Mouse (Mus musculus): ENCODE measurements around the gene Fv1. TPM values are rescaled to one million over a fixed set of nuclear protein-coding genes. Genes with fewer than 3 reads are reported as not detected.

The Fv1 gene
- polyA plus RNA-seq (2014; fragmentation: Illumina TruSeq; extraction: RNeasy Lipid Tissue Mini Kit (QIAGEN cat#74804); ENCODE audit: low read depth, low replicate concordance) = 27.3 TPM

GRCm38 (mm10) chr4:147868450-147869031 lies at the start of gene Fv1, which contains the start of gene Miip:
Gene Fv1 (plus strand): TSS chr4:147868979.
Gene Miip (minus strand): TSS chr4:147868816.

GRCm38 (mm10) chr4:147847614-147848583 lies 20.9 kb upstream of the Fv1 start, which contains the start of gene Zfp933:
Gene Zfp933 (minus strand): TSS chr4:147848366.

GRCm38 (mm10) chr4:147904313-147905089 lies 35.7 kb downstream of the Fv1 start, which contains the start of gene Mfn2:
Gene Mfn2 (minus strand): TSS chr4:147904704.

Other genes with a start within 250 kb of the Fv1 start
- 7.9 TPM for gene Zfp979, start 226.5 kb upstream of the Fv1 start, polyA plus RNA-seq (2014; fragmentation: Illumina TruSeq; extraction: RNeasy Lipid Tissue Mini Kit (QIAGEN cat#74804); ENCODE audit: low read depth, low replicate concordance)
- not detected for gene Zfp534, start 166.4 kb upstream of the Fv1 start, polyA plus RNA-seq (2014; fragmentation: Illumina TruSeq; extraction: RNeasy Lipid Tissue Mini Kit (QIAGEN cat#74804); ENCODE audit: low read depth, low replicate concordance)
- 6.3 TPM for gene Zfp984, start 59.2 kb upstream of the Fv1 start, polyA plus RNA-seq (2014; fragmentation: Illumina TruSeq; extraction: RNeasy Lipid Tissue Mini Kit (QIAGEN cat#74804); ENCODE audit: low read depth, low replicate concordance)
- gene Zfp933, start 20.6 kb upstream of the Fv1 start, polyA plus RNA-seq (2014; fragmentation: Illumina TruSeq; extraction: RNeasy Lipid Tissue Mini Kit (QIAGEN cat#74804); ENCODE audit: low read depth, low replicate concordance) = 7.5 TPM
- 18.3 TPM for gene Miip, start 163 bp upstream of the Fv1 start, polyA plus RNA-seq (2014; fragmentation: Illumina TruSeq; extraction: RNeasy Lipid Tissue Mini Kit (QIAGEN cat#74804); ENCODE audit: low read depth, low replicate concordance)
- gene Mfn2, start 35.7 kb downstream of the Fv1 start, polyA plus RNA-seq (2014; fragmentation: Illumina TruSeq; extraction: RNeasy Lipid Tissue Mini Kit (QIAGEN cat#74804); ENCODE audit: low read depth, low replicate concordance) = 452 TPM
- gene Plod1, start 67.8 kb downstream of the Fv1 start, polyA plus RNA-seq (2014; fragmentation: Illumina TruSeq; extraction: RNeasy Lipid Tissue Mini Kit (QIAGEN cat#74804); ENCODE audit: low read depth, low replicate concordance) = 69.2 TPM
- gene 2510039O18Rik, start 71.9 kb downstream of the Fv1 start, polyA plus RNA-seq (2014; fragmentation: Illumina TruSeq; extraction: RNeasy Lipid Tissue Mini Kit (QIAGEN cat#74804); ENCODE audit: low read depth, low replicate concordance) = 28.8 TPM
- gene Nppb, start 116.8 kb downstream of the Fv1 start, polyA plus RNA-seq (2014; fragmentation: Illumina TruSeq; extraction: RNeasy Lipid Tissue Mini Kit (QIAGEN cat#74804); ENCODE audit: low read depth, low replicate concordance) = 436 TPM
- 5,863 TPM for gene Nppa, start 131.7 kb downstream of the Fv1 start, polyA plus RNA-seq (2014; fragmentation: Illumina TruSeq; extraction: RNeasy Lipid Tissue Mini Kit (QIAGEN cat#74804); ENCODE audit: low read depth, low replicate concordance)
- 7.5 TPM for gene Clcn6, start 169.8 kb downstream of the Fv1 start, polyA plus RNA-seq (2014; fragmentation: Illumina TruSeq; extraction: RNeasy Lipid Tissue Mini Kit (QIAGEN cat#74804); ENCODE audit: low read depth, low replicate concordance)
- gene Mthfr, start 170.1 kb downstream of the Fv1 start, polyA plus RNA-seq (2014; fragmentation: Illumina TruSeq; extraction: RNeasy Lipid Tissue Mini Kit (QIAGEN cat#74804); ENCODE audit: low read depth, low replicate concordance) = 16.4 TPM
- gene Agtrap, start 219.1 kb downstream of the Fv1 start, polyA plus RNA-seq (2014; fragmentation: Illumina TruSeq; extraction: RNeasy Lipid Tissue Mini Kit (QIAGEN cat#74804); ENCODE audit: low read depth, low replicate concordance) = 24.6 TPM